Mouse (Mus musculus) urinary bladder, adult 2 months (tissue): ENCODE results near the gene Tspan15. TPM values are rescaled to one million over a fixed set of nuclear protein-coding genes. Genes with fewer than 3 reads are reported as not detected.
A peak's percentile ranks its signal among the peaks of the same experiment; 100 is the strongest.

Experiments used
- DNase-seq: peaks from one replicate; pipeline ENCODE4 v3.0.0; 2022; ENCODE audit warnings: low spot score
- polyA plus RNA-seq: library from polyadenylated mRNA; depleted of rRNA; stranded (reverse); fragments of >200 nt; gene quantifications from 2 replicates; pipeline ENCODE4 v1.2.3, GENCODE M21; 2012

The Tspan15 gene
- polyA plus RNA-seq, 1 experiment = 37.2 TPM

- DNase-seq = no peak
Observed at GRCm38 (mm10) chr10:62189910-62190309, 41.1 kb downstream of the Tspan15 start.

- no peak for DNase-seq
Observed at GRCm38 (mm10) chr10:62189303-62189702, 41.7 kb downstream of the Tspan15 start.

GRCm38 (mm10) chr10:62186882-62187281 lies 44.2 kb downstream of the Tspan15 start:
- DNase-seq = peak; percentile 72

GRCm38 (mm10) chr10:62183053-62183452 lies 48.0 kb downstream of the Tspan15 start:
- DNase-seq = peak; percentile 86

- no peak for DNase-seq
Observed at GRCm38 (mm10) chr10:62182471-62183014, 48.5 kb downstream of the Tspan15 start.

GRCm38 (mm10) chr10:62181701-62182100 lies 49.4 kb downstream of the Tspan15 start:
- no peak for DNase-seq

GRCm38 (mm10) chr10:62179944-62180343 lies 51.1 kb downstream of the Tspan15 start:
- no peak for DNase-seq

GRCm38 (mm10) chr10:62174533-62175313 lies 56.3 kb downstream of the Tspan15 start:
- DNase-seq = no peak

GRCm38 (mm10) chr10:62173941-62174448 lies 57.1 kb downstream of the Tspan15 start:
- no peak for DNase-seq

- DNase-seq = no peak
Observed at GRCm38 (mm10) chr10:62172841-62173553, 58.1 kb downstream of the Tspan15 start.

- DNase-seq = no peak
Observed at GRCm38 (mm10) chr10:62162410-62162809, 68.6 kb downstream of the Tspan15 start.

GRCm38 (mm10) chr10:62149929-62150328 lies 81.1 kb downstream of the Tspan15 start:
- no peak for DNase-seq

GRCm38 (mm10) chr10:62147466-62148248 lies 83.4 kb downstream of the Tspan15 start:
- DNase-seq = no peak

- DNase-seq = no peak
Observed at GRCm38 (mm10) chr10:62145957-62146356, 85.1 kb downstream of the Tspan15 start.

- no peak for DNase-seq
Observed at GRCm38 (mm10) chr10:62143820-62144219, 87.2 kb downstream of the Tspan15 start, which contains the start of gene Fam241b. Gene Fam241b, minus strand, starts transcription at chr10:62143920.

GRCm38 (mm10) chr10:62138040-62138439 lies 93.0 kb downstream of the Tspan15 start:
- DNase-seq = no peak

- DNase-seq = no peak
Observed at GRCm38 (mm10) chr10:62137150-62137549, 93.9 kb downstream of the Tspan15 start.

GRCm38 (mm10) chr10:62135696-62136470 lies 95.2 kb downstream of the Tspan15 start:
- DNase-seq = no peak
